ENCODE assay signal across 14 mouse cellular contexts in genomic region chr2:166676498-166676897, GRCm38 (mm10). TPM values are rescaled to one million over a fixed set of nuclear protein-coding genes. Genes with fewer than 3 reads are reported as not detected.
DNase-seq lines count a peak whose midpoint lies in the region; ATAC-seq lines count a peak whose summit lies in the region.
"Had no signal": no experiment of that assay in that cellular context is flagged by ENCODE, and none has a peak within 500 bp of the region (broad histone marks: within the 10 kb centered on the region; RNA-seq: fewer than 3 reads in every experiment).

No protein-coding gene starts in this region.

- H3K4me3 ChIP-seq in midbrain, embryonic 10.5 days: peak overlapping the region; percentile 36
- no peak overlapping the region for H3K4me3 ChIP-seq in midbrain, embryonic 16.5 days (ENCODE audit: low read depth, low read length)
- H3K4me3 ChIP-seq in forebrain, embryonic 12.5 days (replicated peaks): no peak overlapping the region
- no peak overlapping the region for H3K4me3 ChIP-seq in hindbrain, embryonic 15.5 days
- H3K4me3 ChIP-seq: heart, embryonic 13.5 days; limb, embryonic 15.5 days; lung, embryonic 15.5 days had no signal

- no peak for ATAC-seq in midbrain, embryonic 16.5 days
- no peak for ATAC-seq in forebrain, embryonic 12.5 days (ENCODE audit: low FRiP score)
- no peak for ATAC-seq in hindbrain, embryonic 15.5 days (ENCODE audit: low FRiP score, low read depth)

- peak overlapping the region; percentile 94 for H3K27ac ChIP-seq in midbrain, embryonic 10.5 days (replicated peaks)
- no peak overlapping the region for H3K27ac ChIP-seq in midbrain, embryonic 16.5 days (ENCODE audit: low read length)
- H3K27ac ChIP-seq in forebrain, embryonic 12.5 days: peak overlapping the region; percentile 66; the same call in 1 of the 2 replicates
- peak overlapping the region; percentile 72 for H3K27ac ChIP-seq in hindbrain, embryonic 15.5 days (replicated peaks)
- H3K27ac ChIP-seq: heart, embryonic 13.5 days; limb, embryonic 15.5 days; lung, embryonic 15.5 days had no signal

- peaks cover 98% of the 10 kb centered on the region for H3K4me1 ChIP-seq in midbrain, embryonic 10.5 days
- peaks cover 17% of the 10 kb centered on the region for H3K4me1 ChIP-seq in midbrain, embryonic 16.5 days (ENCODE audit: control insufficient read depth, insufficient read depth, low read length)
- H3K4me1 ChIP-seq in forebrain, embryonic 12.5 days: peaks cover 65% of the 10 kb centered on the region
- H3K4me1 ChIP-seq in hindbrain, embryonic 15.5 days (replicated peaks): peaks cover 61% of the 10 kb centered on the region

- no peak overlapping the region for H3K4me2 ChIP-seq in midbrain, embryonic 16.5 days (ENCODE audit: low read length)
- H3K4me2 ChIP-seq in forebrain, embryonic 12.5 days: no peak overlapping the region
- no peak overlapping the region for H3K4me2 ChIP-seq in hindbrain, embryonic 15.5 days
- H3K4me2 ChIP-seq: heart, embryonic 13.5 days; limb, embryonic 15.5 days; lung, embryonic 15.5 days had no signal

- no peaks in the 10 kb centered on the region for H3K27me3 ChIP-seq in midbrain, embryonic 10.5 days (ENCODE audit: low read depth, poor library complexity, severe bottlenecking)
- H3K27me3 ChIP-seq in midbrain, embryonic 16.5 days (ENCODE audit: control insufficient read depth, insufficient read depth, low read depth, low read length): no peaks in the 10 kb centered on the region
- H3K27me3 ChIP-seq in forebrain, embryonic 12.5 days: no peaks in the 10 kb centered on the region
- H3K27me3 ChIP-seq in hindbrain, embryonic 15.5 days: no peaks in the 10 kb centered on the region
- H3K27me3 ChIP-seq: CH12.LX; heart, embryonic 13.5 days; limb, embryonic 15.5 days; lung, embryonic 15.5 days had no signal

- H3K36me3 ChIP-seq in midbrain, embryonic 10.5 days: peaks cover 14% of the 10 kb centered on the region; the same call in 1 of the 2 replicates
- H3K36me3 ChIP-seq in midbrain, embryonic 16.5 days (ENCODE audit: control insufficient read depth, insufficient read depth, low read length): no peaks in the 10 kb centered on the region
- H3K36me3 ChIP-seq in forebrain, embryonic 12.5 days (replicated peaks): no peaks in the 10 kb centered on the region
- no peaks in the 10 kb centered on the region for H3K36me3 ChIP-seq in hindbrain, embryonic 15.5 days
- H3K36me3 ChIP-seq: heart, embryonic 13.5 days; limb, embryonic 15.5 days; lung, embryonic 15.5 days had no signal

- no peak for DNase-seq in midbrain, embryonic 10.5 days (ENCODE audit: low spot score)
- DNase-seq in right cerebral cortex, postnatal 10 days (ENCODE audit: low spot score in 2 of 2): peak; percentile 72 to 82
- DNase-seq in urinary bladder, postnatal 25 days (ENCODE audit: low spot score): no peak
- no peak for DNase-seq in Muller cell, postnatal 12 days (ENCODE audit: inconsistent ontology term)
- no peak for DNase-seq in heart, postnatal 10 days
- DNase-seq: cerebellum, adult 11 months; gastrocnemius, postnatal 14 days had no signal

- H3K9me3 ChIP-seq in midbrain, embryonic 10.5 days (replicated peaks): no peaks in the 10 kb centered on the region
- no peaks in the 10 kb centered on the region for H3K9me3 ChIP-seq in midbrain, embryonic 16.5 days (replicated peaks; ENCODE audit: control insufficient read depth, low read length, poor library complexity, severe bottlenecking)
- H3K9me3 ChIP-seq in forebrain, embryonic 12.5 days: no peaks in the 10 kb centered on the region
- H3K9me3 ChIP-seq in hindbrain, embryonic 15.5 days: no peaks in the 10 kb centered on the region
- H3K9me3 ChIP-seq: limb, embryonic 15.5 days; lung, embryonic 15.5 days had no signal

- no peak overlapping the region for H3K9ac ChIP-seq in midbrain, embryonic 16.5 days (ENCODE audit: low read depth, low read length)
- 0 out of 2 replicates have a peak overlapping the region, but pooled peaks have one; percentile 4 for H3K9ac ChIP-seq in forebrain, embryonic 12.5 days
- H3K9ac ChIP-seq in hindbrain, embryonic 15.5 days: no peak overlapping the region
- H3K9ac ChIP-seq: heart, embryonic 13.5 days; limb, embryonic 15.5 days; lung, embryonic 15.5 days had no signal

- 86% methylated on average over 14 of the region's 14 CpGs for WGBS in midbrain, embryonic 10.5 days
- WGBS in midbrain, embryonic 16.5 days: 65% methylated on average over 14 of the region's 14 CpGs
- WGBS in forebrain, embryonic 12.5 days: 80% methylated on average over 14 of the region's 14 CpGs
- 48% methylated on average over 14 of the region's 14 CpGs for WGBS in hindbrain, embryonic 15.5 days

- intact Hi-C loops in heart, postnatal 10 days (cut with DNase I): no loop called here

RNA-seq across cellular contexts. Expression of gene Prex1, which starts 37.1 kb away (rescaled TPM):
- polyA plus RNA-seq in midbrain, embryonic 10.5 days (2016; fragmentation: Nextera tagmentation; extraction: Ambion mirVana): 32.3 and 33.7 TPM in 2 replicates
- polyA plus RNA-seq in midbrain, embryonic 16.5 days (2015; fragmentation: Nextera tagmentation; extraction: Ambion mirVana): 19.3 and 22.0 TPM in 2 replicates
- 29.9 and 30.7 TPM in 2 replicates for polyA plus RNA-seq in forebrain, embryonic 12.5 days (2016; fragmentation: Nextera tagmentation; extraction: Ambion mirVana)
- polyA plus RNA-seq in hindbrain, embryonic 15.5 days (2015; fragmentation: Nextera tagmentation; extraction: Ambion mirVana): 27.0 and 27.4 TPM in 2 replicates
- 10 to 100 TPM; 12.1 to 17.7 TPM for total RNA-seq in heart, postnatal 10 days (2021)

Comparison
In these comparisons a context has a peak if more than half of its experiments do, and no peak if none do; other contexts are left out.
1. DNase-seq: peak in right cerebral cortex, postnatal 10 days (2 of 2); none in midbrain, embryonic 10.5 days (single experiment), urinary bladder, postnatal 25 days (single experiment), Muller cell, postnatal 12 days (single experiment) and heart, postnatal 10 days (0 of 2).